Mouse (Mus musculus) retina, postnatal 1 day (tissue): ENCODE measurements around the gene Glyctk.
"Not testable (repeated sequence)": the region's sequence is repeated elsewhere in the genome, so short reads cannot be mapped to it uniquely, and the experiment has no call there.

Experiments
- DNase-seq: peaks from one replicate; pipeline ENCODE4 v3.0.0-alpha.2; 2012

The Glyctk gene

DNA sequence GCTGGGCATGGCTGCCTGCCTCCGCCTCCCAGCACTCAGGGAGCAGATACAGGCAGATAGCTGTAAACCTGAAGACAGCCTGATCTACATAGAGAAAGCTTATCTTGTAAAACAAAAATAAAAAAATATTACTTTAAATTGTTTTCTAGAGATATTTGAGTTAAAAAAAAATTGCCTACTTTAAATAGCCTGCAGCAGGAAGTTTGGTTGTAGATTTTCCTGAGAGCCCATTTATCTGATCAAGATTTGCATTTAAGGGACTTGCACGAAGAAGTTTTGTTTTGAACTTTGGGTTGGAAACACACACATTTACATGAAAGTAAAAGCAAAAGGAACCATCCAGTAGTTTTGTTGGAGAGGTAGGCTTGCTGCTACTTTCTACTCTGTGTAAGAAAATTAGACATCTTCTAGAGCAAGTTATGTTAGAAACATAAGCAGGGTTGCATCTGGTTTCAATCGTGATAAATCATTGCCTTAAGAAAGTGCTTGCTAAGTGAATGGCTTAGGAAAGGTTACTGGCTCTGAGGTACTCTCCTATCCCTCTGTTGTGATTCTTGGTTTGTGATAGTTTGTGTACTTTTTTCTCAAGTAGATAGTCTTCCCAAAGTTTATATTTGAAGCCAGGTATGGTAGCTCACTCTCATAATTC is 17.7 kb upstream of the Glyctk start:
- DNase-seq: no peak

DNA sequence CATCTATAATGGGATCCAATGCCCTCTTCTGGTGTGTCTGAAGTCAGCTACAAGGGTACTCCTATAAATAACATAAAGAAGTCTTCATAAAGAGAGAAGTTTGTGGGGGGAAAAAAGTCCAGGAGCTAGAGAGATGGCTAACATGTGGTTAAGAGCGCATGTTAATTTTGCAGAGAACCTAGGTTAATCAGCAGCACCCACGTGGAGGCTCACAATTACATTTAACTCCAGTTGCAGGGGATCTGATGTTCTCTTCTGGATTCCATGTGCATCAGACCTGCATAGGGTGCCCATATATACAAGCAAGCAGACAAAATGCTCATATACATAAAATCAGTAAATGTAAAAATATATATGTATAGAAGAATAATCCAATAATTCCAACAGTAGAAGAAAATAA is 15.4 kb upstream of the Glyctk start:
- DNase-seq: no peak

- DNase-seq: no peak
Measured at GRCm38 (mm10) chr9:106172527-106172926, 14.6 kb upstream of the Glyctk start.

DNA sequence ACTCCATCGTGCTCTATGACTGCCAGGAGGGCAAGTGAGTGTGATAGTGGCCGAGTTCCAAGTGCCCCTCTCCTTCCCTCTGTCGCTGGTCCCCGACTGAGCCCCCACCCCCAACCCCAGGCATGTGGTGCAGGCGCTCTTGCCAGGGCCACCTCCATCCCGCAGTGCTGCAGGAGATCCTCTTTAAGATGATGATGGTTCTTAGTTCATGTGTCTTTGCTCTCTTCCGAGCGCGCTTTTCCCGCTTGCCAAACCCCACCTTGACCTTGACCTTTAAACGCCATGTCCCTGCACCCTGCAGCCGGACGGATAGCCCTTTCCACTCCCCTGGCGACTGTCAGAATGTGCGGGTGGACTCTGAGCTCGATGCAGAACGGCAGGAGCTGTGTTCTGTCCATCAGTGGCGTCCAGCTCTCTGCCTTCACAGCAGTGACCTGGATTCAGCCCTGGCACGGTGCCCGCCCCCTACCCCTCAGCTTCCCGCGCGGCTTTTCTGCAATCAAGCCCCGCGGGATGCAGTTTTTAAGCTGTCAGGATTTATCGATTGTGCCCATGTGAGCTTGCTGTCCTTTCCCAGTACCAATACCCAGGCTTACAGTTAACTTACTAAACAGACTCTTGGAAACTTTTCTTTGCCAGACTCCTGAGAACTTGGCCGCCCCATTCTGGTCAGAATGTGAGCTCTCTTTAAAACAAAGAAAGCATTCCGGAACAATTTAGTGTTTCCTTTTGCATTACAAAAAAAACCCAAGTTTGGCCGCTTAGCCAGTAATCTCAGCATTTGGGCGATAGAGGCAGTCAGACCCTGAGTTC is 13.6 kb upstream of the Glyctk start:
- peak; percentile 86 for DNase-seq

DNA sequence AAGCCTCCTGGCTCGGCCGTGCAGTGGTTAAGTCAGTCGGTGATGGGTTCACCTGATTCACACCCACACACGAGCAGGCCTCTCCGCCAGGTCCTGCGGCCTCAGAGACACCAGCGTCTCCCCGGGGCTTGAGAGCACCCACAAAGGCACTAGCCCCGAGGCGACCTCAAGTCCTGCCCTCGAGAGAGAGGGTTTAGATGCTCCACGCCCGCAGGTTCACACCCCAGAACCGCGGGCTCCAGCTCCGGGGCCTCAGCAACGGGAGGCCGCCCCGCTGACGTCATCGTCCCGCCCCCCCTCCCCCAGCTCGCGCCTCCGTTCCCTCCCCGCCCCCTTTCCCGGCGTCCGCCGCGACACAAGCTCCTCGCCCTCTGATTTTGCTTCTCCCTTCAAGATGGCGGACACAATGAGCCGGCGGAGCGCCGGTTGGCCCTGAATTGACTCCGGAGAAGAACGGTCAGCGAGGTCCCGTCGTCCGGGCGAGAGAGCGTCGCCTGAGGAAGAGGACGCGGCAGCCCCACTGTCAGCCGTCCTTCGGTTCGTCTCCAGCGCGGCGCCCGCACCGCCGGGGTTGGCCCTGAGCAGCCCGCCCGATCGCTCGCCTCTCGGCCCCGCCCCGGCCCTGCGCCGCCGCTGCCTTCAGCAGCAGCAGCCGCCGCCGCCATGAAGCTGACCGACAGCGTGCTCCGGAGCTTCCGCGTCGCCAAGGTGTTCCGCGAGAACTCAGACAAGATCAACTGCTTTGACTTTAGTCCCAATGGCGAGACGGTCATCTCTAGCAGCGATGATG is 12.8 kb upstream of the Glyctk start, which contains the start of gene Wdr82:
Gene Wdr82 (plus strand): TSS at position 373 of the 790 bp plus-strand sequence.
- peak; percentile 96 for DNase-seq

GRCm38 (mm10) chr9:106169917-106170316 is 12.0 kb upstream of the Glyctk start:
- no peak for DNase-seq

- not testable (repeated sequence) for DNase-seq
Measured at GRCm38 (mm10) chr9:106169006-106169405, 11.1 kb upstream of the Glyctk start.

GRCm38 (mm10) chr9:106167703-106168102 is 9.8 kb upstream of the Glyctk start:
- no peak for DNase-seq

- no peak for DNase-seq
Measured at GRCm38 (mm10) chr9:106167241-106167640, 9.3 kb upstream of the Glyctk start.

DNA sequence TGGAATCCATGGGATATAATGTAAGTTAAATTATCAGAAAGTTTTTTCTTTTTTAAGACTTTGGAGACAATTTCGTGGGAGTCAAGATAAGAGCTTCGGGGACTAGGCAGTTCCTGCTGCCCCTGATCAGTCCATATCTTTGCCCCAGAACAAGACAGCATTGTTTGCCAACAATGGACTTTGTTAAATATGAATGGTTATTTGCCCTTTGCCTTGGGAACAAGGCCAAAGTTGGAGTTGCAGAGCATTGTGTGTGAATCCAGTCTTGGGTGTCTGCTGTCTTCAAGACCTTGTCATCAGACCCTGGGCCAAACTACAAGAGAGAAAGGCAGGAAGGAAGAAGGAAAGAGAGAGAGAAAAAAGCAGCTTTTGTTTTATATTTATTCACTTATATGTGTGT is 8.8 kb upstream of the Glyctk start:
- DNase-seq: no peak

- DNase-seq: no peak
Measured at GRCm38 (mm10) chr9:106160426-106160825, 2.5 kb upstream of the Glyctk start.

- DNase-seq: peak; percentile 96
Measured at GRCm38 (mm10) chr9:106159784-106160301, 1.9 kb upstream of the Glyctk start.

DNA sequence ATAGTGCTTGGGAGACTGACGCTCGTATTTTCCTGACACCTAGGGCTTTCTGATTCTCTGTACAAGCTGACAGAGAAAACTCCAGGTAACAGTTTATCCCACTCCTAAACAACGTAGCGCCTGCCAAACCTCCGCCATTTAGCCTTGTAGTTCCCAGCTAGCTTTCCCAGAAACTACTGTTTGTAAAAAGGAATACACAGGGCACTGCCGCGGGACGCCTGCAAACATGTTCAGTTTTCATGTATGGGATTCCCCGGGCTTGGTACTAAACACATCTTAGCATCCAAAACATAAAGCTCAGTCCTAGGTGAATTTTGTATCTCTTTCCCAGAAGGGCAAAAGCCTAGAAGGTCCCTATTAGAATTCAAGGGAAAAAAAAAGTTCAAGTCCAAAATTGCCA is 1.3 kb upstream of the Glyctk start:
- no peak for DNase-seq

DNA sequence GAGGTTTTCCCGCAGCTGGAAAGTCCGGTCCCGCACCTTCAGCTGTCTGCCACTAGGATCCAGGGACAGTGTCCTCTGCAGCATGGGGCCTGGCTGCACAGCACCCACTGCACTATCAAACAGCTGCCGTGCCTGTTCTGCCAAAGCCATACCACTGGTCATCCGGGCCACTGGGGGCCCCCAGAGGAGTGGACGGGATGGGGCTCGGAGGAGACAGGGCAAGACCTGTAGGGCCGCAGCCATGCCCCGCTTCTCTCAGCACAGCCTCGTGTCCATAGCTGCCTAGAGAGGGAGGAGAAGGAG is 364 bp downstream of the Glyctk start:
- no peak for DNase-seq

DNA sequence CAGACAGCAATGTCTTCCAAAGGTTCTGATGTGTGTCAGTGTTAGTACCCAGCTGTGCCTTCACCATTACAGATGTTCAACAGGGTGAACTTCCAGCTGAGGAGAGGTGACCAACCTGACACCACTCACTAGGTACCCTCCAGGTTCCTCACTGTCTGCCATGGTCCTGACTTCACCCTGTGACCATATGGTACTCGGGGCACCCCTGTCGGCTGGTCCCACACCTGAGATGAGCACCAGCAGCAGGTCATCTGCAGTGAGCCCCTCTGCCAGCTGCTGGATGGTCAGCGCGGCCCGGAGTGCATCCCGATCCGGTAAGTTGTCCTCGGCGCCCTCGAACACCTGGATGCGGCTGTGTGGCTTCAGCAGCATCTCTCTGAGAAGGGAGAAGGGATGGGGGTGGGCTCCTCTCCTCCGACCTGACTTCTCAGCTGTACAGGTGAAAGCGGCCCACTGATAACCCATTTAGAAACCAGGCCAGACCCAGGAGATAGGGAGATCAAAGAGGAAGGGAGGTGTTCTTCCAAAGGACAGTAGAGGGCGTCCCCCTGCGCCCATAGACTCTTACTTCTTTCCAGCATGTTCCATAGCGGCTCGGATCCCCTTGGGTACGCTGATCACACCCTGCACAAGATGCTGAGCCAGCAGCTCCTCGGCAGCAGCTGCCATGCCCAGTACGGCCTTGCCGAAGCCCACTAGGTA is 866 bp downstream of the Glyctk start:
- DNase-seq: no peak

DNA sequence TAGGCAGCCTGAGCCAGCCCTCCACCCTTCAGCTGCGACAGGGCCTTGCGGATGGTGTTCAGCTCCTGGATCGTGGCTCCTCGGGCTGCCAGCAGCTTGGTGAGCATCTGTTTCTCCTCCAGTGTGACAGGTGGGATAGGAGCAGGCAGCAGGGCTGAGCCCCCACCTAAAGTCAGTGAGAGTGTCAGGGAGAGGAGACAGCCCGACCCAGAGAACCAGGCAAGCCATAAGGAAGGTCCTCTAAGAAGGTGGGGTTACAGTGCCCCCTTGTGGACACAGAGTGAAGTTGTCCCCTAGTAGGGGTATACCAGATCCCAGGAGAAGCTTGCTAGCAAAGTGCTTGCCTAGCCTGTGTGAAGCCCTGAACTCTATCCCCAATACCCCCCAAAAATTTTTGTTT is 1.5 kb downstream of the Glyctk start:
- peak; percentile 87 for DNase-seq

GRCm38 (mm10) chr9:106154106-106154505 is 3.8 kb downstream of the Glyctk start:
- no peak for DNase-seq

- no peak for DNase-seq
Measured at GRCm38 (mm10) chr9:106149399-106149754, 8.6 kb downstream of the Glyctk start.

DNA sequence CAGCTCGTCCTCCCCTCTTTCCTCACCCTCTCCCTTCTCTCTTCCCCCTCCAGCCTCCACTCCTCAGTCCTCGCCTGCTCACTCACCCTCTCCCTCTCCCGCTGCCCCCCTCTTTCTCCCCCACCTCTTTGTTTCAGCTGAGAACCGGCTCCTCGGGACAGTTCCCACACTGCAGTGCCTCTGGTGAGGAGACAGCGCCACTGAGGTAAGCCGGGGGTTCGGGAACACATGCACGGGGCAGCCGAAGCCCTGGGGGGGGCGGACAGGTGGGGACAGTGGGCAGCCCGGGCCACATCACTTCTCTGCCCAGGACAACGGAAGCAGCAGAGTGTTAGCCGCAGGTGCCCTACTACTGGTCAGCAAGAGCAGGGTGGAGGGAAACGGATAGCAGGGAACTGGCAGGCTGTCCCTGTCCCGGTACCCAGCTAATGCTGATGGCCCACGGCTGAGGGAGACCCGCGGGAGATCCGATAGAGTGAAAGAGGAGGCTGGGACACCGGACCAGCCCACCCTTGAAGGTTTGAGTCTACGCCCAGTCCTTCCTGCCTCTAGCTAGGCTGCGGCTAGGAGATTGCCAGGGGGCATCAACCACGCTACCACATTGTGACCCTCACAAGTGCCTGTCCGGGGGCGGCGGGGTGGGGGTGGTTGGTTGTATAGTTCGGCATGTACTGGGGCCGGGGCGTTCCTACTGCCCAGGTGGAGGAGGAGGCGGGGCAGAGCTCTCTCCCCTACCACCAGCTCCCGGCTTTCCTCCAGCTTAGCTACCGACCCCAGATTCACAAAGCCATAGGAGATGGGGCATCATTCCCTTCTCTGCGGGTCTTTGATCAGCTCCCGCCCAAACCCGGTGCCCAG is 9.2 kb downstream of the Glyctk start:
- DNase-seq: peak; percentile 84

- DNase-seq: peak; percentile 50
Measured at GRCm38 (mm10) chr9:106147851-106148431, 10.0 kb downstream of the Glyctk start.

GRCm38 (mm10) chr9:106147281-106147680 is 10.7 kb downstream of the Glyctk start:
- no peak for DNase-seq

DNA sequence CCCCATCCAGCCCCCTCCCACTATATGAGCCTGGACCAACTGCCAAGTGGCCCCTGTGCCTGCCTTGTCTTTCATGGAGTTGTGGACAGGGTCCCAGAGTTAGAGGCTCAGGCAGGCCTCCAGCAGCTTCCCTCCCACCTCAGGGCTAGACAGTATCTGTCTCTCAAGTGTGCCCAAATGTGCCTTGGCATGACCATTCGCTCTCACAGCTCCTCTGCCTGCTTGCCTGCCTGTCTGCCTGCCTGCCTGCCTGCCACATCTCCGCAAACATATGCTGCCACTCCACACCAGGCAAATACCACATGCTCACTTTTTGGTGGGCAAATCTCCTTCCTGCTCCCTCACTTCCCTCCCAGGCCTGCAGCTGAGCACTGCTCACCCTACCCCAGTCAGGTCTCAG is 12.4 kb downstream of the Glyctk start:
- no peak for DNase-seq
